Mouse (Mus musculus): ENCODE measurements around the gene Dkk1.

- TF ChIP-seq CTCF (IDR thresholded peaks at IDR 0.05; ENCODE audit: extremely low read depth, insufficient read length, insufficient replicate concordance, low read depth, low read length) (no peak), POLR2A (IDR thresholded peaks at IDR 0.05; ENCODE audit: low read depth, low read length) (no peak)
Measured at GRCm38 (mm10) chr19:30505497-30505896, 44.0 kb downstream of the Dkk1 start.

All from small intestine, adult 2 months (tissue).